Mouse (Mus musculus) liver, embryonic 14.5 days (tissue): ENCODE measurements around the gene 0610030E20Rik. TPM values are rescaled to one million over a fixed set of nuclear protein-coding genes. Genes with fewer than 3 reads are reported as not detected.

ENCODE experiments used
- ATAC-seq: fragments of 200-750 bp; cut with Nextera tagmentation; 2 replicates; pipeline ENCODE4 v1.8.0; 2017; ENCODE audit warnings: moderate number of reproducible peaks, mild to moderate bottlenecking, moderate library complexity; ENCODE audit not compliant: insufficient read depth
- DNase-seq, 3 experiments: peaks; one replicate each; pipeline ENCODE4 v3.0.0-alpha.2; 2012 to 2013; ENCODE audit warnings: low read depth in 3 of 3, low spot score in 3 of 3
- H3K27ac ChIP-seq: fragments of 300-500 bp; sonication (generic); 2 replicates; pipeline ENCODE4 v1.5.1; 2014; ENCODE audit warnings: moderate library complexity, mild to moderate bottlenecking, control low read depth, inconsistent platforms
- H3K27me3 ChIP-seq: fragments of 300-500 bp; sonication (generic); 2 replicates; pipeline ENCODE4 v1.6.1; 2014; ENCODE audit warnings: mild to moderate bottlenecking, low read length, moderate library complexity; ENCODE audit not compliant: control insufficient read depth, insufficient read depth
- H3K36me3 ChIP-seq: fragments of 300-500 bp; sonication (generic); replicated peaks from 2 replicates; pipeline ENCODE4 v1.6.1; 2014; ENCODE audit warnings: low read depth; ENCODE audit not compliant: control insufficient read depth, insufficient read depth
- H3K4me1 ChIP-seq, 2 experiments: fragments of 200-500 bp in 1 of 2; fragments of 300-500 bp in 1 of 2; sonication (generic) in 1 of 2; replicated peaks; 2 replicates each; pipeline ENCODE4 v1.6.1; 2012 to 2014; ENCODE audit warnings: antibody characterized with exemption in 1 of 2, inconsistent platforms in 1 of 2, low read length in 1 of 2; ENCODE audit not compliant: control insufficient read depth in 2 of 2, insufficient read depth in 2 of 2
- H3K4me2 ChIP-seq: fragments of 300-500 bp; sonication (generic); 2 replicates; pipeline ENCODE4 v1.6.1; 2014; ENCODE audit warnings: low read depth, mild to moderate bottlenecking, control low read depth, moderate library complexity
- H3K4me3 ChIP-seq, 2 experiments: fragments of 200-500 bp in 1 of 2; fragments of 300-500 bp in 1 of 2; sonication (generic) in 1 of 2; 2 replicates each; pipeline ENCODE4 v1.5.1; 2012 to 2014; ENCODE audit warnings: low read depth in 2 of 2, low read length in 2 of 2, mild to moderate bottlenecking in 2 of 2, control low read depth in 1 of 2, inconsistent platforms in 1 of 2, moderate library complexity in 1 of 2; ENCODE audit not compliant: insufficient read depth in 1 of 2
- H3K9ac ChIP-seq: fragments of 300-500 bp; sonication (generic); replicated peaks from 2 replicates; pipeline ENCODE4 v1.6.1; 2014; ENCODE audit warnings: mild to moderate bottlenecking, control low read depth, moderate library complexity
- H3K9me3 ChIP-seq: fragments of 300-500 bp; sonication (generic); 2 replicates; pipeline ENCODE4 v1.6.1; 2016; ENCODE audit warnings: low read length, mixed read lengths; ENCODE audit not compliant: control insufficient read depth
- CTCF ChIP-seq: IDR thresholded peaks from 2 replicates; pipeline ENCODE4 v1.5.1; 2016; ENCODE audit warnings: antibody characterized with exemption, low read depth, control low read depth
- EP300 ChIP-seq: IDR thresholded peaks from 2 replicates; pipeline ENCODE4 v1.6.1; 2016; ENCODE audit warnings: antibody characterized with exemption, low read depth
- WGBS: fragments of 180-500 bp; shearing (Covaris S2); extraction: QIAGEN DNeasy Blood & Tissue Kit; methylation state at CpG from one replicate; pipeline ENCODE4 v1.1.7; 2014; ENCODE audit not compliant: insufficient replicate concordance; 5-methylcytosine and 5-hydroxymethylcytosine counted together
- polyA plus RNA-seq, 2 experiments: library from polyadenylated mRNA; depleted of rRNA in 1 of 2; stranded (reverse) in 1 of 2; unstranded in 1 of 2; fragments of >200 nt; fragmentation: Nextera tagmentation in 1 of 2; extraction: Ambion mirVana in 1 of 2; gene quantifications; 2 replicates each; pipeline versions ENCODE4 v1.2.1 to v1.2.3; 2012 to 2014

Gene 0610030E20Rik
- polyA plus RNA-seq, 2 experiments: 7.9 to 10.1 TPM

- Histone ChIP-seq H3K9me3 (no peaks in the 10 kb centered on the region), H3K36me3 (peaks cover 92% of the 10 kb centered on the region), H3K4me3 (no peak overlapping the region), H3K4me1 (peaks cover 13 to 14% of the 10 kb centered on the region in 2 experiments), H3K9ac (no peak overlapping the region), H3K4me2 (no peak overlapping the region), H3K27me3 (no peaks in the 10 kb centered on the region), H3K27ac (peak overlapping the region; percentile 39)
- DNase-seq: no peak
- 86% methylated on average over 3 of the region's 3 CpGs for WGBS
- ATAC-seq: no peak
- TF ChIP-seq EP300 (no peak), CTCF (no peak)
These were observed 24.2 kb upstream of the 0610030E20Rik start for GRCm38 (mm10) chr6:72322936-72323335.

- H3K9ac ChIP-seq: peak overlapping the region; percentile 23; the same call in 1 of the 2 replicates
- no peak for TF ChIP-seq CTCF
- TF ChIP-seq EP300: peak; percentile 69
- no peak overlapping the region for H3K4me3 ChIP-seq
- peak overlapping the region; percentile 81 for H3K27ac ChIP-seq
- peaks cover 92% of the 10 kb centered on the region for H3K36me3 ChIP-seq
- peak overlapping the region; percentile 41 for H3K4me2 ChIP-seq
- H3K9me3 ChIP-seq: no peaks in the 10 kb centered on the region
- DNase-seq (peak in 2 of 3 experiments; percentile 62 to 67), ATAC-seq (peak; percentile 98)
- H3K27me3 ChIP-seq: no peaks in the 10 kb centered on the region
- H3K4me1 ChIP-seq: peaks cover 13 to 14% of the 10 kb centered on the region in 2 experiments
- 56% methylated on average over 6 of the region's 6 CpGs for WGBS
These were observed 23.2 kb upstream of the 0610030E20Rik start for GRCm38 (mm10) chr6:72323786-72324508.

- no peak overlapping the region for H3K9ac ChIP-seq
- 66% methylated on average over 6 of the region's 6 CpGs for WGBS
- H3K4me3 ChIP-seq: no peak overlapping the region
- peaks cover 90% of the 10 kb centered on the region for H3K36me3 ChIP-seq
- H3K4me1 ChIP-seq: peaks cover 13 to 14% of the 10 kb centered on the region in 2 experiments
- H3K4me2 ChIP-seq: no peak overlapping the region
- H3K9me3 ChIP-seq: no peaks in the 10 kb centered on the region
- no peaks in the 10 kb centered on the region for H3K27me3 ChIP-seq
- ATAC-seq: no peak
- TF ChIP-seq EP300: no peak
- TF ChIP-seq CTCF: peak; percentile 64
- no peak for DNase-seq
- no peak overlapping the region for H3K27ac ChIP-seq
These were observed 20.8 kb upstream of the 0610030E20Rik start for GRCm38 (mm10) chr6:72326274-72326673.

DNA sequence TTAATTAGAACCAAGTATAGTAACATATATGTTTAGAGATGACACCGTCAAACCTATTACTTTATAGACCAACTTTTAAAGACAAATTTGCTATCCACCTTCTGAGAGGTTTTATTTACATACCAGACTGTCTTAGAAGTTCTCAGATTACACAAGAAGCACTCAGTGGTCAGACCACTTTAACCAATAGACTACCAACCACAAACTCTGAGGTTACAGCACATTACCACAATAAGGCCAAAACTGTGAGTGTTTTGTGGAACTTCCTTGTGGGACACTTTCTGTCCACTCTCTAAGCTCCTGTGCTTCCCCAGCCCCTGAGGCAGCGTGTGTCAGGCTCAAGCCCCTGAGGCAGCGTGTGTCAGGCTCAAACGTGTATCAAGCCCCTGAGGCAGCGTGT, 18.1 kb upstream of the 0610030E20Rik start:
- Histone ChIP-seq H3K27ac (no peak overlapping the region), H3K9ac (no peak overlapping the region), H3K27me3 (no peaks in the 10 kb centered on the region), H3K4me2 (no peak overlapping the region), H3K36me3 (peaks cover 91% of the 10 kb centered on the region), H3K4me3 (no peak overlapping the region), H3K4me1 (peaks cover 7 to 8% of the 10 kb centered on the region in 2 experiments), H3K9me3 (no peaks in the 10 kb centered on the region)
- no peak for DNase-seq
- no peak for ATAC-seq
- WGBS: 89% methylated on average over 5 of the region's 5 CpGs
- TF ChIP-seq CTCF: no peak
- no peak for TF ChIP-seq EP300

GRCm38 (mm10) chr6:72330133-72330532, 17.0 kb upstream of the 0610030E20Rik start:
- 84% methylated on average over 4 of the region's 4 CpGs for WGBS
- no peak overlapping the region for H3K4me2 ChIP-seq
- no peak overlapping the region for H3K27ac ChIP-seq
- peaks cover 0 to 1% of the 10 kb centered on the region in 2 experiments; a peak in 1 of 4 replicates for H3K4me1 ChIP-seq
- no peak overlapping the region for H3K4me3 ChIP-seq
- DNase-seq (no peak), ATAC-seq (no peak)
- H3K9ac ChIP-seq: no peak overlapping the region
- no peak for TF ChIP-seq EP300
- TF ChIP-seq CTCF: no peak
- H3K36me3 ChIP-seq: peaks cover 90% of the 10 kb centered on the region
- H3K27me3 ChIP-seq: no peaks in the 10 kb centered on the region
- no peaks in the 10 kb centered on the region for H3K9me3 ChIP-seq
